Mouse (Mus musculus) neural tube, embryonic 12.5 days (tissue): ENCODE measurements at regions not wholly inside any gene's neighbourhood (a gene's known extent, or its start where the extent isn't known, plus 50 kb on each side); places are given as distances from the start of the nearest gene placed in this dataset.

ENCODE experiments used
- ATAC-seq: fragments of 200-750 bp; cut with Nextera tagmentation; 2 replicates; pipeline ENCODE4 v1.8.0; 2017; ENCODE audit warnings: low read depth, mild to moderate bottlenecking, moderate TSS enrichment, moderate library complexity; ENCODE audit not compliant: low FRiP score
- H3K27ac ChIP-seq: fragments of 300-500 bp; sonication (generic); 2 replicates; pipeline ENCODE4 v1.5.1; 2016
- H3K27me3 ChIP-seq: fragments of 300-500 bp; sonication (generic); replicated peaks from 2 replicates; pipeline ENCODE4 v1.6.1; 2016; ENCODE audit warnings: mild to moderate bottlenecking
- H3K36me3 ChIP-seq: fragments of 300-500 bp; sonication (generic); 2 replicates; pipeline ENCODE4 v1.6.1; 2016; ENCODE audit warnings: mild to moderate bottlenecking
- H3K4me1 ChIP-seq: fragments of 300-500 bp; sonication (generic); 2 replicates; pipeline ENCODE4 v1.6.1; 2016
- H3K4me2 ChIP-seq: fragments of 300-500 bp; sonication (generic); replicated peaks from 2 replicates; pipeline ENCODE4 v1.6.1; 2016; ENCODE audit warnings: mild to moderate bottlenecking
- H3K4me3 ChIP-seq: fragments of 300-500 bp; sonication (generic); 2 replicates; pipeline ENCODE4 v1.5.1; 2016
- H3K9ac ChIP-seq: fragments of 300-500 bp; sonication (generic); 2 replicates; pipeline ENCODE4 v1.6.1; 2016; ENCODE audit warnings: mild to moderate bottlenecking
- H3K9me3 ChIP-seq: fragments of 300-500 bp; sonication (generic); 2 replicates; pipeline ENCODE4 v1.6.1; 2016; ENCODE audit warnings: mild to moderate bottlenecking
- WGBS: fragments of 180-500 bp; shearing (Covaris S2); methylation state at CpG from one replicate; pipeline ENCODE4 v1.1.7; 2016; 5-methylcytosine and 5-hydroxymethylcytosine counted together

DNA sequence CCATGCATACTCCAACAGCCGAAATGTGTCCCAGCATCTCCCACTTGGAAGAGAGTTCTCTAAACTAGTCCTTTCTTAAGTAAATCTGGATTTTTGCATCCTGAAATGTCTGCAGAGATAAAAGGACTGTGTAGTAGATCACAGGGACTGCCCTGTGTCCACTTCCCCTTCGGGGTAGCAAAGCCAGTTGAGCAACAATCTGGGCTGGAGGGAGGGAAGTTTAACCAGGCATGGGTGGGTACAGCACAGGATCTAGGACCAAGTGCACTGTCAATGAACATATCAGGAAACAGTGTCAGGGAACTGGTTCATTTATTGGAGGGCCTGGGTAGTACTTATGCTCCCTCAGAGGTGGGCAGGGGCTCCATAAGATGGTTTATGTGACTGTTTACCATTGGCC lies 434.5 kb upstream of the Kif2a start:
- Histone ChIP-seq H3K4me1 (peaks cover 2% of the 10 kb centered on the region; the same call in 1 of the 2 replicates), H3K9ac (no peak overlapping the region), H3K4me2 (no peak overlapping the region), H3K27ac (no peak overlapping the region), H3K9me3 (0 out of 2 replicates have a peak, but pooled peaks cover 6% of the 10 kb centered on the region), H3K27me3 (no peaks in the 10 kb centered on the region), H3K4me3 (no peak overlapping the region), H3K36me3 (no peaks in the 10 kb centered on the region)
- 87% methylated on average over 2 of the region's 2 CpGs for WGBS
- ATAC-seq, result no peak

DNA sequence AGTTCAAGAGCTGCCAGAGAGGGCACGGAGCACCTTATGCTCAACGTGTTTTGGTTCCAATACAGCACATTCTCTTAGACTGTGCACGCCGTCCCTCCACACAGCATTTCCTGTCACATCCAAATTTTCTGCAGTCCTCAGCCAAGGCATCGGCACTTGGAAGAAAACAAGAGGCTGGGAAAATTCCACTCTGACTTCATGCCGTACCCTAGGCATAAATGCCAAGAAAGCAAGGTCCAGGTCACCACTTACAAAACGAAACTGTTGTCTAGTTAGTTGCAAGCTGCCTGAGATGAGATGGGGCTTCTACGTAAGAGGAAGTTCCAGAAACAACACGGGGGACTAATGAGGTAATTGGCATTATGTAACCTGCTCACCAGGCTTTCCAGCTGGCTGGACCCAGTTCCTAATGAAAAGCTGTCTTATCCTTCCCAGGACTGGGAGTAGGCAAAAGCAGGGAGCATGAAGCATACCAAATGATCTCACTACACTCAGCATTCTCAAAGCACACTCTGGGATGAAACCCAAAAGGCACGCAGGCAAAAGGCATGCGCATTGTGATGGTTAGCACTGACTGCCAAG lies 427.8 kb upstream of the Kif2a start:
- Histone ChIP-seq H3K36me3 (no peaks in the 10 kb centered on the region), H3K9me3 (0 out of 2 replicates have a peak, but pooled peaks cover 7% of the 10 kb centered on the region), H3K4me1 (no peaks in the 10 kb centered on the region), H3K4me3 (no peak overlapping the region), H3K27ac (no peak overlapping the region), H3K27me3 (no peaks in the 10 kb centered on the region), H3K9ac (no peak overlapping the region), H3K4me2 (no peak overlapping the region)
- 87% methylated on average over 11 of the region's 11 CpGs for WGBS
- no peak for ATAC-seq

DNA sequence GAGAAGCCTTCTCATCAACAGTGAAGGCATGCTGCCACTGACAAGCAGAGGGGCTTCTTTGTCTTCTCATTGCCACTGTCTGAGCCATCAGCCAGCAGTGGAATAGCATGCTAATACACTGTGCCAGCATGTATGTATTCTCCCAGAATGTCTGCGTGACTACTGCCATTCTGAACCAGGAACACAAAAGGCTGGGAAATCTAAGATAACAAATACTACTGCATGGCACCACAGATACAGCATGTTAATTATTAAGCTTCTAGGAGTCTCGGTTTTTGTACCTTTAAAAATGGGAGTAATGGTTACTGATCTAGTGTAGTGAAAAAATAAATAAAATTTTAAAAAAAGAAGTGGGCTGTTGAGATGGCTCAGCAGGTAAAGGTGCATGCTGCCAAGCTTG lies 425.9 kb upstream of the Kif2a start:
- 0 out of 2 replicates have a peak, but pooled peaks cover 7% of the 10 kb centered on the region for H3K9me3 ChIP-seq
- H3K4me3 ChIP-seq, result no peak overlapping the region
- H3K27me3 ChIP-seq, result no peaks in the 10 kb centered on the region
- 81% methylated on average over 2 of the region's 2 CpGs for WGBS
- no peak overlapping the region for H3K9ac ChIP-seq
- no peak overlapping the region for H3K4me2 ChIP-seq
- no peaks in the 10 kb centered on the region for H3K36me3 ChIP-seq
- no peaks in the 10 kb centered on the region for H3K4me1 ChIP-seq
- ATAC-seq, result no peak
- H3K27ac ChIP-seq, result no peak overlapping the region

DNA sequence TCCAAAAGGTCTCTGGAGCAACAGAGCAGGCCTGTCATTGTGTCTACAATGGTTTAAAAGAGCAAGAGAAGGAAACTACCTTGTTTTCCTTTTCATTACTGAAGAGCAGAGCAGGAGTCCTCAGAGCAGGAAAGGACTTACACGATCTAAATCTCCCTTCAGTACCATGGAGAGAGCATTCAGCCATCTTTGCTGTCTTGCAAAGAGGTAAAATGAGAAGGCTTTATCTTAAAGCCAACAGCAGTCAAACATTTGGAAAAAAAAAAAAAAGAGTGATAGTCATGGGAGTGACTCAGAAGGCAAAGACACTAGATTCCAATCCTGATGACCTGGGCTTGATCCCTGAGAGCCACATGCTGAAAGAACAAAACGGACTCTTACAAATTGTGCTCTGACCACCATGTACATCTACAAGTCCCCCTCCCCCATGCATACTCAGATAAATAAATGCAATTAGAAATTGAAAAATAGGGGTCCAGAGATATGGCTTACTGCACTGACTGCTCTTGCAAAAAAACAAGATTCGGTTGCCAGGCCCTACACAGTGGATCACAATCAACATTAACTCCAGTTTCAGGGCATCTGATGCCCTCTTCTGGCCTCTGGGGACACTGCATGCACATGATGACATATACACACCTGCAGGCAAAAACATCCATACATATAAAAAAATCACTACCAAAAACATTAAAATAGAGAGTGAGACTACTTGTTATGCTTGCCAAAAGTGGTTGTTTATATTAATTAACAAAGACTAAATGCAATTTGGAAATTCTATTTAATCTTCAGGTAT lies 397.6 kb upstream of the Kif2a start:
- Histone ChIP-seq H3K4me3 (no peak overlapping the region), H3K36me3 (no peaks in the 10 kb centered on the region), H3K4me2 (no peak overlapping the region), H3K4me1 (no peaks in the 10 kb centered on the region), H3K27me3 (no peaks in the 10 kb centered on the region), H3K9ac (no peak overlapping the region), H3K9me3 (no peaks in the 10 kb centered on the region), H3K27ac (no peak overlapping the region)
- ATAC-seq, result no peak
- 81% methylated on average over 3 of the region's 3 CpGs for WGBS

DNA sequence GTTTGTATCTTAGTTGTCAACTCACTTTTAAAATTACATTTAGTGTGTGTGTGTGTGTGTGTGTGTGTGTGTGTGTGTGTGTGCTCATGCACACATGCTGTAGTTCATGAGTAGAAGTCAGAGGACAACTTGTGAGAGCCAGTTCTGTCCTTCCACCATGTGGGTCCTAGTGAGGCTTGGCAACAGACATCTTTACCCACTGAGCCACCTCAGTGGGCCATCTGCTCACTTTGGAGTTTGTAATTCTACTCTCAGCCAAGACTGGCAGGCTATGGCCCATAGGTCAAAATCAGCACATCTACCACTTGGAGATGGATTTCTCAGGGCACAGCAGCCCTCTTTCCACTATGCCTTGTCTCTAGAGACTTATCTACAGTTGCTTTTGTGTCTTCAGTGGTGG lies 388.3 kb upstream of the Kif2a start:
- H3K27me3 ChIP-seq, result no peaks in the 10 kb centered on the region
- no peak overlapping the region for H3K4me2 ChIP-seq
- no peaks in the 10 kb centered on the region for H3K4me1 ChIP-seq
- no peak for ATAC-seq
- no peaks in the 10 kb centered on the region for H3K9me3 ChIP-seq
- H3K27ac ChIP-seq, result no peak overlapping the region
- no peak overlapping the region for H3K9ac ChIP-seq
- no peaks in the 10 kb centered on the region for H3K36me3 ChIP-seq
- no peak overlapping the region for H3K4me3 ChIP-seq

DNA sequence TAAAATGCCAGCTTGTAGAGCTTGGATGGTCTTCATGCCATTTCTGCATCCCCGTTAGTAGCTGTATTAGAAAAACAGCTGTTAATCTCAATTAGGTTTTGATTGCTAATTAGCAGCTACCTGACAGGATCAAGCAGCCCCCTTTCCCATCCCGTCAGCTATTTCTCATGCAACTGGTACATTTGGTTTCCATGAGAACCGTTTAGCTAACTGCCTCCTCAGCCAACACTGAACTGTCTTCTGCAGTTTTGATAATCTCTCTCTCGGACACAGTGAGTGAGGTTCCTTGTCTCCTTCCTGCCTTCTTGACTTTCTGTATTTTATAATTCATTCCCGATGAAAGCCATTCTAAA lies 385.7 kb upstream of the Kif2a start:
- Histone ChIP-seq H3K4me2 (no peak overlapping the region), H3K27me3 (no peaks in the 10 kb centered on the region), H3K4me1 (no peaks in the 10 kb centered on the region), H3K36me3 (no peaks in the 10 kb centered on the region), H3K9me3 (no peaks in the 10 kb centered on the region), H3K9ac (no peak overlapping the region), H3K4me3 (no peak overlapping the region), H3K27ac (no peak overlapping the region)
- no peak for ATAC-seq
- 79% methylated on average over 5 of the region's 5 CpGs for WGBS

DNA sequence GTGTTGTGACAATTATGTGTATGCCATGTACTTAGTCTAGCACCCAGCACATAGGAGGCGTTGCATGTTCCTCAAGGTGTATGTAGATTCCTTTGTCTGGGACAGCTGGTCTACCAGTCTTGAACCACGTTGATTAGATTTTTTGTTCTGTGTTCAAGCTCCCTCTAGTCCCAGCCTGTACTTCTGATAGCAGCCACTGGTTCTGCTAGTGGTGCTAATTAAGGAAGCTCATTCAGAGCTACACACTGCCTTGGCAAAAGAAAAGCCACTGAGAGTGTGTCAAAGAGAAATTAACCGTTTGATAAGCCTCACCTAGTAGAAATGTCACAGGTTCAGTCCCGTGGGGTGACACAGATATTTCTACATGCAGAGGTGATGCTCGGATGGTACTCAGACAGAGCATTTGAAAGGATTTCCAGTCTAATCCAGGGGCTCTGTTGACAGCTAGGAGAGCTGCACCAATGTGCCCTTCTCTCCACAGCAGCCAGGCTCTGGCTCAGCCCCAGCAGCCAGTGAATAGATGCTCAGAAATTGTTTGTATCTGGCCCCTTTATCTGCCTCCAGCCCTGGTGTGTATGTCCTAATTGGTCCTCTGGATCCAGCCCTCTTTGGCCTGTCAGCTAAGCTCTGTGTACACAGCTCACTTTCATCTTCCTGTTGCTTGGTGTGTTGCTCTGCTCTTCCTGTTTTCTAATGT lies 385.2 kb upstream of the Kif2a start:
- Histone ChIP-seq H3K36me3 (no peaks in the 10 kb centered on the region), H3K4me3 (no peak overlapping the region), H3K27me3 (no peaks in the 10 kb centered on the region), H3K9ac (no peak overlapping the region), H3K27ac (no peak overlapping the region), H3K9me3 (no peaks in the 10 kb centered on the region), H3K4me2 (no peak overlapping the region), H3K4me1 (no peaks in the 10 kb centered on the region)
- 91% methylated on average over 5 of the region's 5 CpGs for WGBS
- no peak for ATAC-seq

DNA sequence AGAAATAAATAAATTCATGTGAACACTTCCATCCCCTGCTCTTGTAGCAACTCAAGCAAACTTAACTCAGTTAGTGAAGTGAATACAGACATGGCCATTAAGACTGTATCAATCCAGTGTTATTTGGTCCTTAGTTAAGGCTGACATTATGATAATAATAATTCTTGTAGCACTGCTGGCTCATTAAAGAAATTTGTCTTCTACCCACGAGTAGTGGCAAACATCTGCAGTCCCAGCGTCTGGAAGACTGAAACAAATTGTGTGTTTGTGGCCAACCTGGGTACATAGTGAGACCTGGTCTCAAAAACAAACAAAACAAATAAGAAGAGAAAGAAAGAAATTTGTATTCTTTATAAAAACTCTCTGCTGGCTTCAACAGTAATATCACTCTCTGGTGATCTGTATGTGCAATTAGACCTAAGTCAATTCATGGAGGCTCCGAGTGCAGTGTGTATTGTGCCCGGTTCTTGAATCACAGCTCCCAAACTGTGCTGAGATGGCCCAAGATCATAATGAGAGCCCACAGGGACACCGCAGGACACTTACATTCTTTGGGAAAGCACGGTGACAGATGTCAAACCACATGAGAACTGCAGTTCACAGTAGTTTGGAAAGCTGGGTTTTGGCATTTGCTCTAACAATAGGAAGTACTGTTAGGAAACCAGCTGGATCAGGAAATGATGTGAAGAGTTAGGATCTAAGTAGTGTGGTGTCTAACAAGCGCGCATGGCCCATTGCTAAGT lies 376.9 kb upstream of the Kif2a start:
- WGBS, result 67% methylated on average over 8 of the region's 8 CpGs
- no peak overlapping the region for H3K4me2 ChIP-seq

DNA sequence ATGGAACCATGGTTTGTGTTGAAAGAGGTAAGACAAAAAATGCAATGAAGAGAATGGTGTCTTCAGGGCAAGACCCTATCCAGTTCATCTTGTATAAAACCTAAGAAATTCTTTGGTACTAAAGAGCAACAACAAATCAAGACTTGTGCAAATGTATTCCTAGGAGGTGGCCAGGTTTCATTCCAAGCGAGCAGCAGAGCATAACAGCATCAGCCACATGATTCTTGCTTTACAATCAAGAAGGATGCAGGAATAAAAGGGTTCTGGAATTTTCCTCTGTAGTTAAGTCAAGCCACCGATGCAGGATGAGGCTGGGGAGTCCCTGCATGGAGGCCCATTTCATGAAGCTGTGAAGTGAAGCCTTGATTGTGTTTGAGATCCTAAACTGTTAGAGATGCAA lies 374.1 kb upstream of the Kif2a start:
- H3K27ac ChIP-seq, result no peak overlapping the region
- H3K4me2 ChIP-seq, result no peak overlapping the region
- no peaks in the 10 kb centered on the region for H3K36me3 ChIP-seq
- H3K9ac ChIP-seq, result no peak overlapping the region
- H3K4me3 ChIP-seq, result no peak overlapping the region
- no peaks in the 10 kb centered on the region for H3K4me1 ChIP-seq
- ATAC-seq, result no peak
- 90% methylated on average over 2 of the region's 2 CpGs for WGBS
- no peaks in the 10 kb centered on the region for H3K9me3 ChIP-seq
- no peaks in the 10 kb centered on the region for H3K27me3 ChIP-seq

More for the DNA sequence above, 376.9 kb upstream of the Kif2a start:
- Histone ChIP-seq H3K9me3 (no peaks in the 10 kb centered on the region), H3K4me3 (no peak overlapping the region), H3K9ac (no peak overlapping the region), H3K27ac (no peak overlapping the region), H3K4me1 (no peaks in the 10 kb centered on the region), H3K27me3 (no peaks in the 10 kb centered on the region), H3K36me3 (no peaks in the 10 kb centered on the region)
- ATAC-seq, result no peak

DNA sequence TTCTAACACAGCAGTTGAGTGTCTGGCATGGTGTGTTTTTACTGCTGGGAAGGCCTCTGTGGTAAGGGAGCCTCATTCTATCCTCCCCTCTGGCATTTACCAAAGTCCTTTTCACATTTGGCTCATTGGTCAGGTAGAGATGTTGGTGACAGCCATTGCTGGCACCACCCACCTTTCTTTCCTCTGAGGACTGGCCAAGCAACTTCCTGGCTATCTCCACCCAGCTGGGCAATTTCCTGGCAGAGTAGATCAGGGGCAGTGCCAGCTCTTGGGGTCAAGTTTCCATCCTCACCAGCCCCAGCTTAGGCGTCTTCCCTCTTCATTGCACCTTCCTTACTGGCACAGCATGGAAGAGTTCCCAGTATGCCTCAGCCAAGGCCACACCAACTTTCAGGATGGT lies 372.5 kb upstream of the Kif2a start:
- Histone ChIP-seq H3K27ac (no peak overlapping the region), H3K4me2 (no peak overlapping the region), H3K4me1 (no peaks in the 10 kb centered on the region), H3K9me3 (no peaks in the 10 kb centered on the region), H3K36me3 (no peaks in the 10 kb centered on the region), H3K9ac (no peak overlapping the region), H3K27me3 (no peaks in the 10 kb centered on the region), H3K4me3 (no peak overlapping the region)
- ATAC-seq, result no peak
- WGBS, result 76% methylated on average over 1 of the region's 1 CpGs

DNA sequence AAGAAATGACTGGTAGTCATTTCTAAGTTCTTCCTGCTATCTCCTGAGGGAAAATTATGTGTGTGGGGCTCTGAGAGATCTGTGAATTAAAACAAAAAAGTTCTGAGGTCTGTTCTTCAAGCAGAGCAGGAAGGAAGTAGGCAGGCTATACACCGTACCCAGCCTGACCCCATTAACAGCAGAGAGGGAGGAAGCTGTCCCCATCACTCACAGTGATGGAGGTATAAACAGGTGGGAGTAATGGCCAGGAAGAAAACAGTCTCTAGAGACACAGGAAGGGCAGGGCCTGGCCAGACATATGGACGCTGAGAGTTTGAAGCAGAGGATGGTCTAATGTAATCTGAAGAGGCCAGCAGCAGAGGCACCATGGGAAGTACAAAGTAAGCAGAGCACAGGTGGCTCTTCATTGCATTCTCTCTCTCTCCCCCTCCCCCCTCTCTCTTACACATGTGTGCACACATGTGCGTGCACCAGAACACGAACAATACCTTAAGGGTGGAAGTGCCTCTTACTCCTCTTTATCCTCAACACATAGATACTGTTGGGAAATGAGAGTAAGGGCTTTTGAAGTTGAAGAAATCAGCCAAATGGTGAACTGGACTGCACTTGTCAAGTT lies 367.7 kb upstream of the Kif2a start:
- no peak for ATAC-seq
- H3K4me3 ChIP-seq, result no peak overlapping the region
- 78% methylated on average over 4 of the region's 4 CpGs for WGBS
- H3K36me3 ChIP-seq, result no peaks in the 10 kb centered on the region
- no peak overlapping the region for H3K9ac ChIP-seq
- H3K4me2 ChIP-seq, result no peak overlapping the region
- no peaks in the 10 kb centered on the region for H3K27me3 ChIP-seq
- H3K4me1 ChIP-seq, result no peaks in the 10 kb centered on the region
- no peak overlapping the region for H3K27ac ChIP-seq
- H3K9me3 ChIP-seq, result no peaks in the 10 kb centered on the region

DNA sequence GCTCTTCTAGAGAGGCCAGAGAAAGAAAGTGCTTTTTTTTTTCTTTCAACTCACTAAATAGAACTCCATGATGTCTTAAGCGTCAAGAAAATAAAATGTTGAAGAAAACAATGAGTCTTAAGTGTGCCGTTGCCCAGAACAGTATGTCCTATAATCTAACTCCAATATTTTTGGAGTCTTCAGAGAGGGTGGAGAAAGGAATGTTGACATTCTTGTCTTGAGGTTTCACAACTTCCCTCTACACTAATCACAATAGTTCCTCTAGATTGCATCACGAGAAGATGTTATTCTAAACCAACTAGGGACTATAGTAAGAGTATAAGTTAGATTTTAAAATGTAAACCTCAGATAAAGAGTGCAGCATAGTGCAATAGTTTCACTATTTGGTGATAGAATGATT lies 367.1 kb upstream of the Kif2a start:
- Histone ChIP-seq H3K9ac (no peak overlapping the region), H3K4me2 (no peak overlapping the region), H3K27ac (no peak overlapping the region), H3K4me3 (no peak overlapping the region), H3K27me3 (no peaks in the 10 kb centered on the region), H3K9me3 (no peaks in the 10 kb centered on the region), H3K4me1 (no peaks in the 10 kb centered on the region), H3K36me3 (no peaks in the 10 kb centered on the region)
- no peak for ATAC-seq
- WGBS, result 90% methylated on average over 3 of the region's 3 CpGs
